Mouse (Mus musculus): ENCODE data around the gene Olfr944. TPM values are rescaled to one million over a fixed set of nuclear protein-coding genes. Genes with fewer than 3 reads are reported as not detected.

The Olfr944 gene
- not detected in 2 replicates for total RNA-seq (2021)
- long read RNA-seq, experiment 1 = 0 reads
- long read RNA-seq, experiment 2 = 0 reads

DNA sequence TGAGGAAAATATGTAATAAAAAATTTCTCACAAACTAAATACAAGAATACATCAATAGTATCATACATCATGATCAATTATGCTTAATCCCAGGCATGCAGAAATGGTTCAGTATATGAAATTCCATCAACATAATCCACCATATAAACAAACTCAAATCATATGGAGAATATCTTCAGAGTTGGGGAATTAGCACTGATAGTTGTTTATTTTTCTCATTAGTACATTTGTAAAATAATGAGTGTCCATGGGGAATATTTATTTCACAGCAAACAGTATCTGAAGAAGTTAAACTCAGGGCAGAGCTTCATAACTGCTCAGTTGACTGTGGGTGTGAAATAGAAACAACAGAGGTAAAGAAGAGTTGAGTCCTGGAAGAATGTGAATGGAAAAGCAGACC, at the start of gene Olfr944:
Gene Olfr944 (plus strand): TSS at position 301 of the 400 bp plus-strand sequence.
- DNase-seq = no peak

- no peak for DNase-seq
These were observed 49.3 kb upstream of the Olfr944 start for GRCm38 (mm10) chr9:39152401-39152800.

GRCm38 (mm10) chr9:39166004-39166403, 35.7 kb upstream of the Olfr944 start, which contains the start of gene Olfr943:
Gene Olfr943, plus strand, starts transcription at chr9:39166304.
- no peak for DNase-seq

GRCm38 (mm10) chr9:39249894-39250293, 48.2 kb downstream of the Olfr944 start, which contains the start of gene Olfr1537:
Gene Olfr1537, minus strand, starts transcription at chr9:39249994.
- DNase-seq = no peak

Other genes with a start within 250 kb of the Olfr944 start
- gene Olfr933, start 229.6 kb upstream of the Olfr944 start, total RNA-seq (2021) = 0.19 and 0.38 TPM in 2 replicates
- gene Olfr934, start 213.6 kb upstream of the Olfr944 start, total RNA-seq (2021) = not detected in 2 replicates
- not detected in 2 replicates for gene Olfr935, start 202.2 kb upstream of the Olfr944 start, total RNA-seq (2021)
- gene Olfr146, start 178.5 kb upstream of the Olfr944 start, total RNA-seq (2021) = not detected in 2 replicates
- gene Olfr937, start 137.0 kb upstream of the Olfr944 start, total RNA-seq (2021) = not detected in 2 replicates
- gene Olfr938, start 123.0 kb upstream of the Olfr944 start, total RNA-seq (2021) = not detected in 2 replicates
- gene Olfr27, start 73.8 kb upstream of the Olfr944 start, total RNA-seq (2021) = not detected in 2 replicates
- not detected in 2 replicates for gene Olfr943, start 35.6 kb upstream of the Olfr944 start, total RNA-seq (2021)
- gene Olfr1537, start 48.1 kb downstream of the Olfr944 start, total RNA-seq (2021) = not detected in 2 replicates
- gene Olfr945, start 74.9 kb downstream of the Olfr944 start, total RNA-seq (2021) = not detected in 2 replicates
- not detected in 2 replicates for gene Olfr948, start 124.1 kb downstream of the Olfr944 start, total RNA-seq (2021)
- not detected in 2 replicates for gene Olfr951, start 185.5 kb downstream of the Olfr944 start, total RNA-seq (2021)
- gene Olfr952, start 225.2 kb downstream of the Olfr944 start, total RNA-seq (2021) = not detected in 2 replicates

Measured in adrenal gland, postnatal 14 days (tissue).